Mouse (Mus musculus) urinary bladder, adult 18-20 months (tissue): ENCODE results near the gene Kcnk4.

Experiments used
- DNase-seq, 2 experiments: peaks; one replicate each; pipeline ENCODE4 v3.0.0; 2022; ENCODE audit warnings: low spot score in 2 of 2, mixed read lengths in 2 of 2

Kcnk4 gene

GRCm38 (mm10) chr19:6934195-6934977 is at the start of gene Kcnk4:
TSS of gene Kcnk4 (minus strand) at chr19:6934515.
- no peak for DNase-seq

GRCm38 (mm10) chr19:6983621-6984020 is 49.3 kb upstream of the Kcnk4 start:
- DNase-seq, result no peak

GRCm38 (mm10) chr19:6981465-6981864 is 47.1 kb upstream of the Kcnk4 start:
- DNase-seq, result no peak

GRCm38 (mm10) chr19:6980381-6981093 is 46.2 kb upstream of the Kcnk4 start, which contains the start of gene Fkbp2:
TSS of gene Fkbp2 (minus strand) at chr19:6980501.
- DNase-seq, result peak in 1 of 2 experiments; percentile 99

- peak; percentile 99 to 100 for DNase-seq
These were observed 45.4 kb upstream of the Kcnk4 start for GRCm38 (mm10) chr19:6979486-6980380.

GRCm38 (mm10) chr19:6979001-6979479 is 44.7 kb upstream of the Kcnk4 start:
- no peak for DNase-seq

- DNase-seq, result no peak
These were observed 44.3 kb upstream of the Kcnk4 start for GRCm38 (mm10) chr19:6978639-6978974.

DNA sequence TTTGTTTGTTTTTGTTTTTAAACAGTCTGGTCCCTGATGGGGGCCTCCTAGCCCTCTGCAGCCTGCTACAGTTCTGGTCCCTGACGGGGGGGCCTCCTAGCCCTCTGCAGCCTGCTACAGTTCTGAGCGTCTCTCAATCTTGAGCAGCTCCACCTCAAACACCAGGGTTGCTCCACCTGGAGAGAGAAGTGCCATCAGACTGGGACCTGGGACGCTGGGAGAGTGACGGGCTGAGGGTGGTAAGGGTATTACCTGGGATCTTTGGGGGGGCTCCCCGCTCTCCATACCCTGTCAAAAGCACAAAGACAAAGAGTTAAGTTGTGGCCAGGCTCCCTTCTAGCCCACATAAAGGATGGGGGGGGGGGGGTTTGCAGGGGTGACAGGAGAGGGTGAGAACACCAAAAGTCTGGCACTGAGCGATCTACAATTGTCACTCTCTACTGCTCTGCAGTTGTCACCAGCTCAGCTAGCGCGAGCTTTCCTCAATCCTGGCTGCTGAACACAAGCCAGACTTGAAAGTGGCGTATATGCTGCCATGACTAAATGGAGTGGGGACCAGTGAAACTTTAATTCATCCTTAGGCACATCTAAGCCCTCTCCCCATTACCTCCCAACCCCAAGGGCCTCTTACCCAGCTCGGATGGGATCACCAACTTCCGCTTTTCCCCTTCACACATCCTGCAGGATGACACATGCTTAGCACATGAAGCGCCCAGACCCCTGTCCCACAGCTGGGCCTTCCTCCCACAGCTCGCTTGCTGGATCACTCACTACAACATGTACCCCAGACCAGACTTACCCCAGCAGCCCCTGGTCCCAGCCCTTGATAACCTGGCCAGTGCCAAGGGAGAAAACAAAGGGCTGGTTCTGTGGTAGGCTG is 43.7 kb upstream of the Kcnk4 start:
- no peak for DNase-seq

DNA sequence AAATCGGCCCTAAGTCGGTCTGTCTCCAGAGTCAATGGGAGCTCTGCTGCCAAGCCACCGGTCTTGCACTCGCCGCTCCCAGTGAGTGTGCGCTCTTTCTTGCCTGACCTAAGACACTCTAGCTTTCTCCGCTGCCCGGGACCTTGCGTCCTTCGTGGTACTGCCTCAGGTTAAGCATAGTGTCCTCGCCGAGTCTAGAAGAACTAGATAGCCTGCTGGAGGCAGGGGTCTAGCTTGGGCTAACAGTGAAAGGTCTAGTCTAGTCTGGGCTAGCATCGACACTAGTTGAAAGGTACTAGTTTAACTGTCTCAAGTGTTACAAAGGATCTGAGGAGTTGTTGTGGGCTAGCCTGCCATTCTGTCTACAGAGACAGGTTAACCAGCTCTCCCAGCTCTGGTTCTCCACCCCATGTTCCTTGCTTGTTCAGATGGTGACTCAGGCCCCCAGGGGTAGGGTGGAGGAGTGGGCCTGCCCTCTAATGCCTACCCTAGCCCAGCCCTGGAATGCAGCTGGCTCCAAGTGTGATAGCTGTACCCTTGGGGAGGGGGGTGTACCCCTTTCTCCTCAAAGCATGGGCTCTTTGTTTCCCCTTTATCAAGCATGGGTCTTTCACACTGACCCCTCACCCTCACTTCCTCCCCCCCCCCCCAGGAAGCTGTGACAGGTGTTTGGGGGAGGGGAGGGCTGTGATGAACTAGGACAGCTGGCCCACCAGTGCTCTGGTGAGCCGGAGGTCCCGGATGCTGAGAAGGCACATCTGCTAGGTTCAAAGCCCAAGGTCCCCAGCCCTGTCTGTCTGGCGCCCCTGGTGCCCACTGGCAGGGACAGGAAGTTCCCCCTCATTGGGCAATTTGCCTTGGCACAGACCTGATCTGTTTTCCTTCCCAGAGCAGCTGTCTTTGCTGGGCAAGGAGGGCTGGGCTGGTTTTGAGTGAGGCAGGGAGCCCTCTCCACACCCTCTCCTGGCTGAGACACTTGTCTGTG is 41.5 kb upstream of the Kcnk4 start, which contains the start of gene Plcb3:
Gene Plcb3, minus strand, starts transcription at position 934 of the 985 bp plus-strand sequence.
- peak in 1 of 2 experiments; percentile 54 for DNase-seq

DNA sequence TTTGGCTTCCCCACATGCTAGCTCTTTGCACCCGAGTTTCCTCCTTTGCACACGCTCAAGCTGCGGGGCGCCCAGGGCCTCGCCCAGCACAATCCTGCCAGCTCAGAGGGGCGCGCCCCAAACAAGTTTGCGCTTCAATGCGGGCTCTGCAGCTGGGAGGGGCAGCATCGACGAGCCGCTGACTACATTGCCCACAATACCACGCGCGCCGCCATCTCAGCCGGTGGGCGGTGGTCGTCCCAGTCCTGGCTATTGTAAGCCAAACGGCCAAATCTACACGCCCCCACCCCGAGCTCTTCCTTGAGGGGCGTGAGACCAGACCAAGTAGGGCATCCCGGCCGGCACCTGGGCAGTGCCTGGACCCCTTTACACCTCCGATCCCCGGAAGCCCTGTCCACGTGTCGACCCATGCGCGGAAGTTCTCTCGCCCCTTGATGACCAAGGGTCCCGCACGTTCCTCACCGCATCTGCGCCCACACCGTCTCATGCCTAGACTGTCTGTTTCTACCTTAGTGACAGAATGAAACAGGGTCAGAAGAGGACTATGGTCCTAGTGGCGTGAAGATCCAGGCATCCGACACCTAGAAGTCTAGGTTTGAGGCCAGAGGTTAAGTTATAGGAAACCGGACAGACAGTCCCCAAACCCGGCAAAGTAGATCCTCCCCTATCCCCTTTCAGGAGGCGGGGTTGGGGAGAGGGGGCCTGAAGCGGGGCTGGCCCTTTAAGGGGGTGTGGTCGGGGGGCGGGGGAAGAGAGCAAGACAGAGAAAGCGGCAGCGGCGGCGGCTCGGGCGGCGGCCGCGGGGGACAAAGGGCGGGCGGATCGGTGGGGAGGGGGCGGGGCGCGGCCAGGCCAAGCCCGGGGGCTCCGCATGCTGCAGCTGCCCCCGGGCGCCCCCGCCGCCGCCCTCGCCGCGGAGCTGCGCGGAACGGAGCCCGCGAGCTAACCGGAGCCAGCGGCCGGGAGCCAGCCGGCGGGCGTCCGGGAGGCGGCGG is 40.2 kb upstream of the Kcnk4 start, which contains the start of gene Ppp1r14b:
Gene Ppp1r14b, plus strand, starts transcription at position 758 of the 995 bp plus-strand sequence.
- DNase-seq, result peak; percentile 78 to 88

DNA sequence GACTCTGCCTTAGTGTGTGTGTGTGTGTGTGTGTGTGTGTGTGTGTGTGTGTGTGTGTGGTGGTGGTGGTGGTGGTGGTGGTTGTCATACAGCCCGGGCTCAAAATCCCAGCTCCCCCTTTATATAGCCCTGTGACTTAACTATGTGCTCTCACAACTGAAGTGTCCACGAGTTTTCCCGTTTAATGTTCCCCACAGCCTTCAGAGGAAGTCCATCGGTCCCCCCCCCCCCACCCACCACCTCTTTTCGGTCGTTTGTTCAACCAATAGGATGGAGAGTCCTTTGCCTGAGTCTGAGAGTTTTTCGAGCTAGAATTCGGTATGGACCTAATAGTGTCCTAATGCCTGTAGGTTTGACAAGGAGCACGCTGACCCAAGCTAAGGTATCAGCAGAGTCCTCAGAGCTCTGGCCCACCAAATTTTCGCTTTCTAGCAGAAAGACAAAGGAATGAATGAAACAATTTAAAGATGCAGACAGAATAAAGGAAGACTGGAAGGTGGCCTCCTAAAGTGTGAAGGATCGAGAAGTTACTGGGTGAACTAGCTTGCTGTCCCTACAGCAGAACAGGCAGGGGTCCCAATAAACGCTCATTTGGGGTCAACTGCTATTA is 39.4 kb upstream of the Kcnk4 start:
- no peak for DNase-seq

DNA sequence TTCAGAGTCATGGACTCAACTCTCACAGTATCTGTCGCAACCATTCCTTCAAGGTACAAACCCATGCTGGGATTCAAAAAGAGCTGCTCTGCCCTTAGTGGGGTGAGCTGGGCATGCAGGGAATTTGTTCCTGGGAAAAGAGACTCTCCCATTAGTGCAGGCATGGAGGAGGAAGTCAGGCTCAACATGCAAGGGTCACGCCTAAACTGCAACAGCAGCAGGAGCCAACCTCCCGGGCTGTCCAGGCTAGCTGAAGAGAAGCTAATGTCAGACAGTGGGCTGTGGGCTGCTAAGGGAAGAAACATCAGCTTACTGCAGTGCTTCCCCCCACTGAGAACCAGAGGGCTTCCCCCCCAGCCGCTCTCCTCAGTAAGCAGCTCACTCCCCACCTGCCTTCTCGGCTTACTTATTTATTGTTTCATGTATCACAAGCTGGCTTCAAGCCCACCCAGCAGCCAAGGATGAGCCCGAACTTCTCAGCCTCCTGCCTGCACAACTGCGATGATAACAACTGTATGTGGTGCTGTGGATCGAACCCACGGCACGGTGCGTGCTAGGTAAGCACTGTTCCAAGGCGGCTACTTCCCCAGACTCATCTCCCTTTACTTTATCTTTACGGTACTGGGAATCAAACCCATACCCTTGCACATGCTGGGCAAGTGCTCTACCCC is 38.1 kb upstream of the Kcnk4 start:
- DNase-seq, result no peak

GRCm38 (mm10) chr19:6971644-6972043 is 37.3 kb upstream of the Kcnk4 start:
- DNase-seq, result no peak

- no peak for DNase-seq
These were observed 36.3 kb upstream of the Kcnk4 start for GRCm38 (mm10) chr19:6970460-6971085.

- DNase-seq, result peak; percentile 66 to 68
These were observed 35.5 kb upstream of the Kcnk4 start for GRCm38 (mm10) chr19:6969665-6970381.

DNA sequence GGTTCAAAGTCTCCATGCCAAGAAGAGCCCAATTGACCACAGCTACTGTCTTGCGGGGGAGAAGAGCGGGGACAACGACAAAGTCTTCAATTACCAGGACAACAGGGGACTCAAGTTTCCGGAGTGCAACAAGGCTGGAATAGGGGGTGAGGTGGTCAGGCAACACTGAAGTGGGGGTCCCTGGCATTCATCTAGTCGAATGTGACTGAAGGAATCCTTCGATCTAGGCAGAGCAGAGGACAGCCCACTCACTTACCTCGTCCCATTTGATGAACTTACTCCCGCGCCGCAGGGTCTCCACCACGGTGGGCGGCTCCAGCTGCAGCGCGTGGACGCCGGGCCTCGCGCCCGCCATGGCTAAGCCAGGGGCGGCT is 35.0 kb upstream of the Kcnk4 start:
- DNase-seq, result no peak
